8 mouse cellular contexts compared by ENCODE assay signal in genomic region chr7:52006296-52006630, GRCm38 (mm10). TPM values are rescaled to one million over a fixed set of nuclear protein-coding genes. Genes with fewer than 3 reads are reported as not detected.
A peak's percentile ranks its signal among the peaks of the same experiment; 100 is the strongest.
DNase-seq lines count a peak whose midpoint lies in the region; ATAC-seq and TF ChIP-seq lines count a peak whose summit lies in the region.

No protein-coding gene starts in this region.

- ATAC-seq in lung, embryonic 16.5 days (ENCODE audit: low read depth) = no peak
- no peak for ATAC-seq in forebrain, embryonic 12.5 days (ENCODE audit: low FRiP score)
- ATAC-seq in limb, embryonic 12.5 days (ENCODE audit: insufficient number of reproducible peaks, insufficient read depth, low FRiP score, low TSS enrichment, low read depth) = no peak

- no peaks in the 10 kb centered on the region; the same call in 1 of the 2 replicates for H3K27me3 ChIP-seq in lung, embryonic 16.5 days (ENCODE audit: control insufficient read depth, insufficient read depth, low read depth, low read length)
- peaks cover 3% of the 10 kb centered on the region; the same call in 1 of the 2 replicates for H3K27me3 ChIP-seq in forebrain, embryonic 12.5 days
- H3K27me3 ChIP-seq in limb, embryonic 12.5 days = peaks cover 32% of the 10 kb centered on the region

- no peak for TF ChIP-seq CTCF in olfactory bulb, adult 2 months (IDR thresholded peaks at IDR 0.05; ENCODE audit: insufficient read depth, low read depth, low read length)

- no peaks in the 10 kb centered on the region for H3K9me3 ChIP-seq in lung, embryonic 16.5 days (ENCODE audit: control insufficient read depth, low read length)
- no peaks in the 10 kb centered on the region for H3K9me3 ChIP-seq in forebrain, embryonic 12.5 days
- no peaks in the 10 kb centered on the region for H3K9me3 ChIP-seq in limb, embryonic 12.5 days

- H3K4me1 ChIP-seq in lung, embryonic 16.5 days (replicated peaks; ENCODE audit: control insufficient read depth, insufficient read depth, low read length) = no peaks in the 10 kb centered on the region
- H3K4me1 ChIP-seq in forebrain, embryonic 12.5 days = no peaks in the 10 kb centered on the region
- H3K4me1 ChIP-seq in limb, embryonic 12.5 days (replicated peaks) = no peaks in the 10 kb centered on the region
- peaks cover 3% of the 10 kb centered on the region; the same call in 1 of the 2 replicates for H3K4me1 ChIP-seq in olfactory bulb, adult 2 months (ENCODE audit: control insufficient read depth, insufficient read depth, low read length)

- peak overlapping the region; percentile 64 for H3K27ac ChIP-seq in lung, embryonic 16.5 days (ENCODE audit: low read length)
- H3K27ac ChIP-seq in forebrain, embryonic 12.5 days = 0 out of 2 replicates have a peak overlapping the region, but pooled peaks have one; percentile 9
- no peak overlapping the region for H3K27ac ChIP-seq in limb, embryonic 12.5 days
- no peak overlapping the region for H3K27ac ChIP-seq in olfactory bulb, adult 2 months (ENCODE audit: insufficient read depth, low read depth, low read length)

- H3K9ac ChIP-seq in lung, embryonic 16.5 days (ENCODE audit: low read length) = no peak overlapping the region; the same call in 1 of the 2 replicates
- H3K9ac ChIP-seq in forebrain, embryonic 12.5 days = peak overlapping the region; percentile 33; the same call in 1 of the 2 replicates
- no peak overlapping the region for H3K9ac ChIP-seq in limb, embryonic 12.5 days (replicated peaks)

- H3K36me3 ChIP-seq in lung, embryonic 16.5 days (ENCODE audit: control insufficient read depth, insufficient read depth, low read length) = no peaks in the 10 kb centered on the region
- no peaks in the 10 kb centered on the region for H3K36me3 ChIP-seq in forebrain, embryonic 12.5 days (replicated peaks)
- H3K36me3 ChIP-seq in limb, embryonic 12.5 days = no peaks in the 10 kb centered on the region

- no peak for DNase-seq in lung, postnatal 36 days
- DNase-seq in left cerebral cortex, postnatal 10 days (ENCODE audit: extremely low spot score in 1 of 2, low spot score in 2 of 2) = no peak
- no peak for DNase-seq in left cerebral cortex, postnatal 14 days (ENCODE audit: low spot score in 2 of 2)
- no peak for DNase-seq in adrenal gland, adult 2 months

- no peak for TF ChIP-seq POLR2A in olfactory bulb, adult 2 months (IDR thresholded peaks at IDR 0.05; ENCODE audit: insufficient read depth, low read depth, low read length)

- intact Hi-C loops in left cerebral cortex, postnatal 10 days (cut with DNase I) = no loop called here
- intact Hi-C loops in left cerebral cortex, postnatal 14 days (cut with DNase I) = no loop called here

- H3K4me2 ChIP-seq in lung, embryonic 16.5 days (ENCODE audit: low read depth, low read length) = peak overlapping the region; percentile 70
- peak overlapping the region; percentile 63 for H3K4me2 ChIP-seq in forebrain, embryonic 12.5 days
- H3K4me2 ChIP-seq in limb, embryonic 12.5 days = peak overlapping the region; percentile 86

- peak overlapping the region; percentile 54 for H3K4me3 ChIP-seq in lung, embryonic 16.5 days (ENCODE audit: low read length)
- H3K4me3 ChIP-seq in forebrain, embryonic 12.5 days (replicated peaks) = peak overlapping the region; percentile 64
- H3K4me3 ChIP-seq in limb, embryonic 12.5 days (replicated peaks) = peak overlapping the region; percentile 55
- H3K4me3 ChIP-seq in olfactory bulb, adult 2 months (ENCODE audit: insufficient read depth, low read depth, low read length) = peak overlapping the region; percentile 77

- WGBS in lung, embryonic 16.5 days = 4% methylated on average over 9 of the region's 9 CpGs
- WGBS in forebrain, embryonic 12.5 days = 2% methylated on average over 9 of the region's 9 CpGs
- WGBS in limb, embryonic 12.5 days = 2% methylated on average over 9 of the region's 9 CpGs
- WGBS in olfactory bulb, adult 2 months = 1% methylated on average over 9 of the region's 9 CpGs

RNA-seq across cellular contexts. Expression of gene Svip, which starts 0.4 kb away (rescaled TPM):
- 7.3 and 7.6 TPM in 2 replicates for polyA plus RNA-seq in lung, embryonic 16.5 days (2015; fragmentation: Nextera tagmentation; extraction: Ambion mirVana)
- polyA plus RNA-seq in forebrain, embryonic 12.5 days (2016; fragmentation: Nextera tagmentation; extraction: Ambion mirVana) = 19.1 and 21.1 TPM in 2 replicates
- polyA plus RNA-seq in limb, embryonic 12.5 days (2016; fragmentation: Nextera tagmentation; extraction: Ambion mirVana) = 3.4 TPM in 2 replicates
- polyA plus RNA-seq in olfactory bulb, adult 2 months (2012; ENCODE audit: insufficient read depth, insufficient read length, low replicate concordance, missing spikeins) = not detected in 2 replicates
- 10 to 100 TPM; 24.5 to 24.9 TPM for total RNA-seq in left cerebral cortex, postnatal 10 days (2021)
- total RNA-seq in left cerebral cortex, postnatal 14 days (2021) = 10 to 100 TPM; 26.5 to 29.3 TPM
- total RNA-seq in adrenal gland, adult 2 months (2021) = 10 to 100 TPM; 23.0 to 26.7 TPM
- polyA plus RNA-seq in adrenal gland, adult 2 months (2012; rRNA removed) = 2.9 and 3.1 TPM in 2 replicates

RNA-seq across cellular contexts. Expression of gene 1700015G11Rik, which starts 9.3 kb away (rescaled TPM):
- not detected in 2 replicates for polyA plus RNA-seq in lung, embryonic 16.5 days (2015; fragmentation: Nextera tagmentation; extraction: Ambion mirVana)
- polyA plus RNA-seq in forebrain, embryonic 12.5 days (2016; fragmentation: Nextera tagmentation; extraction: Ambion mirVana) = not detected in 2 replicates
- polyA plus RNA-seq in limb, embryonic 12.5 days (2016; fragmentation: Nextera tagmentation; extraction: Ambion mirVana) = not detected in 2 replicates
- not detected in 2 replicates for polyA plus RNA-seq in olfactory bulb, adult 2 months (2012; ENCODE audit: insufficient read depth, insufficient read length, low replicate concordance, missing spikeins)
- total RNA-seq in left cerebral cortex, postnatal 10 days (2021) = not detected
- not detected for total RNA-seq in left cerebral cortex, postnatal 14 days (2021)
- not detected for total RNA-seq in adrenal gland, adult 2 months (2021)
- polyA plus RNA-seq in adrenal gland, adult 2 months (2012; rRNA removed) = not detected in 2 replicates

Comparison
In these comparisons a context has a peak if more than half of its experiments do, and no peak if none do; other contexts are left out.
1. H3K27ac ChIP-seq: peak in lung, embryonic 16.5 days (single experiment) and forebrain, embryonic 12.5 days (single experiment); none in limb, embryonic 12.5 days (single experiment) and olfactory bulb, adult 2 months (single experiment).
2. Peak in every context shown above with its lines, with median percentiles within 50 percentile points of each other: H3K4me2 ChIP-seq and H3K4me3 ChIP-seq.